Mouse (Mus musculus) hindbrain, embryonic 15.5 days (tissue): ENCODE measurements at regions not wholly inside any gene's neighbourhood (a gene's known extent, or its start where the extent isn't known, plus 50 kb on each side); places are given as distances from the start of the nearest gene placed in this dataset.

ENCODE experiments used
- ATAC-seq: fragments of 200-750 bp; cut with Nextera tagmentation; 2 replicates; pipeline ENCODE4 v1.8.0; 2017; ENCODE audit warnings: low read depth, moderate number of reproducible peaks, moderate TSS enrichment; ENCODE audit not compliant: low FRiP score
- H3K27ac ChIP-seq: fragments of 300-500 bp; sonication (generic); replicated peaks from 2 replicates; pipeline ENCODE4 v1.5.1; 2015; ENCODE audit warnings: mild to moderate bottlenecking, inconsistent platforms
- H3K27me3 ChIP-seq: fragments of 300-500 bp; sonication (generic); 2 replicates; pipeline ENCODE4 v1.6.1; 2015; ENCODE audit warnings: control low read depth, inconsistent platforms
- H3K36me3 ChIP-seq: fragments of 300-500 bp; sonication (generic); 2 replicates; pipeline ENCODE4 v1.6.1; 2015; ENCODE audit warnings: control low read depth, inconsistent platforms
- H3K4me1 ChIP-seq: fragments of 300-500 bp; sonication (generic); replicated peaks from 2 replicates; pipeline ENCODE4 v1.6.1; 2015; ENCODE audit warnings: control low read depth, inconsistent platforms
- H3K4me2 ChIP-seq: fragments of 300-500 bp; sonication (generic); 2 replicates; pipeline ENCODE4 v1.6.1; 2015; ENCODE audit warnings: moderate library complexity, mild to moderate bottlenecking, inconsistent platforms
- H3K4me3 ChIP-seq: fragments of 300-500 bp; sonication (generic); 2 replicates; pipeline ENCODE4 v1.5.1; 2015; ENCODE audit warnings: mild to moderate bottlenecking, inconsistent platforms
- H3K9ac ChIP-seq: fragments of 300-500 bp; sonication (generic); 2 replicates; pipeline ENCODE4 v1.6.1; 2015; ENCODE audit warnings: inconsistent platforms
- H3K9me3 ChIP-seq: fragments of 300-500 bp; sonication (generic); 2 replicates; pipeline ENCODE4 v1.6.1; 2016; ENCODE audit warnings: control low read depth, inconsistent platforms
- WGBS: fragments of 180-500 bp; shearing (Covaris S2); methylation state at CpG from one replicate; pipeline ENCODE4 v1.1.7; 2015; 5-methylcytosine and 5-hydroxymethylcytosine counted together

DNA sequence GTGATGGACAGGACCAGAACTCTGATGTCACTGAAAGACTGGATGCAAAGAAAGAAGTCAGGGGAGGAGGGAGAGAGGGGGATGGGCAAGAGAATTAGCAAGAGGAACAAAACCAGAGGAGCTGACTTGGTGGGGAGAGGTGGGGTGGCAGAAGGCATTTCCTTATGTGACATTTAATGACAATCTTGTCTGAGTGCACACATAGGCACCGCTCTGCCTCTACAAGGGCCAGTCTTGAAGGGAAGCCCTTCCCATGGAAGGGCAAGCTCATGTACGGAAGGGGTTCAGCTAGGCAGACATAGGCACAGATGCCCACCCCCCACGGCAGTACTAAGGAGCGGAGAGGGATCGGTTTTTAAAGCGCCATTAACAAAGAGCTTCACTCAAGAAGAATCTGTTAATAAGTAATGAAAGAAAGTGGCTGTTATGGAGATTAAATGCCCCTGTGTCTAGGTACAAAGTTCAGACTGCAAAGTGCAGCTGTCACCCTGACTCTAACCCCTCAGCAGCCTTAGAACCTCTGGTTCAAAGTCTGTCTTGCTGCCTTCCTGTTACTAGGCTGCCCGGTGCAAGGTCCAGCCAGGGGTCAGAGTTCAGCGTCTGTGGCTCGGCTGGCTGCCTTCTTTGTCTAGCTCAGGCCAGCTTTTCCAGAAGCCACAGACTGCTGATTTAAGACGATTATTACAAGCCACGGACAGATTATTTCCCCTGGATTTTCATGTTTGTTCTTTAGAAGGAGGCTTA is 80.0 kb upstream of the Nrip1 start:
- ATAC-seq: no peak; the same call in 1 of the 2 replicates

DNA sequence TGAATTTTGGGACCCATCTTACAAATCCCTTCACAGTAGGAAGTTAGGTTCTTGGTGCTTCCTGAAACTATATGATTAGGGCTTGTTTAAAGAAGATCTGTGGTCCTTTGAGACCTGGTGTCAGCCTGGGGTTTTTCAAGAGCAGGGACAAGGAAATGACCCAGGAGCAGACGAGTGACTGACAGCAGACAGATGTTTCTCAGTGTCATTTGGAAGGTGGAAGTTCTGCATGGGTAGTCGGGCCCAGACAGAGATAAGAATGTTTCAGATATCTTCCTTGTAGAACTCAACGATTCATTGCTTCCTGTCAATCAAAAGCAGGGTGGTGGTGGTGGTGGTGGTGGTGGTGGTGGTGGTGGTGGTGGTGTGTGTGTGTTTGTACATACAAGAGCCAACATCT is 75.1 kb upstream of the Nrip1 start:
- H3K9me3 ChIP-seq: no peaks in the 10 kb centered on the region
- peaks cover 5% of the 10 kb centered on the region for H3K4me1 ChIP-seq
- no peak for ATAC-seq
- no peak overlapping the region for H3K4me2 ChIP-seq
- H3K27me3 ChIP-seq: no peaks in the 10 kb centered on the region
- 74% methylated on average over 3 of the region's 3 CpGs for WGBS
- H3K9ac ChIP-seq: no peak overlapping the region
- H3K4me3 ChIP-seq: no peak overlapping the region
- no peak overlapping the region for H3K27ac ChIP-seq
- H3K36me3 ChIP-seq: no peaks in the 10 kb centered on the region

More for the DNA sequence above, 80.0 kb upstream of the Nrip1 start:
- H3K9ac ChIP-seq: no peak overlapping the region
- H3K4me1 ChIP-seq: peaks cover 7% of the 10 kb centered on the region
- 11% methylated on average over 11 of the region's 11 CpGs for WGBS
- no peaks in the 10 kb centered on the region for H3K36me3 ChIP-seq
- no peak overlapping the region for H3K27ac ChIP-seq
- no peaks in the 10 kb centered on the region for H3K27me3 ChIP-seq
- no peaks in the 10 kb centered on the region for H3K9me3 ChIP-seq
- H3K4me2 ChIP-seq: no peak overlapping the region
- no peak overlapping the region for H3K4me3 ChIP-seq

DNA sequence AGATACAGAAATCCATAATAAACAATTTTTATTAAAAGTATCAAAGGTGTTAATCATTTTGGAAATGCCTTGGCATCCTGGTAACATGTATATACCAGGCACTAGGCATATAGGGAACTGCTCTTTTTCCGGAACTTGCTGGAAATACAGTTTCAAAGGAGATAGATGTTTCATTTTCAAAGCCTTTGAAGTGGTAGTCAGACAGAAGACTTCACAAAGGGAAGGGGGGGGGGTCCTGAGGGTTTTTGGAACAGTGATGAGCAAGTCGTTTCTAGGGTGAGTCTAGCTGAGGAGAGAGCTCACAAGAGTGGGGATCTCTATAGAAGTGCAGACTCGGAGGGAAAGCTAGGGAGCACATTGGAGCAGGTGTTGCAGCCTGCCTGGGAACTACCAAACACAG is 73.4 kb upstream of the Nrip1 start:
- Histone ChIP-seq H3K36me3 (no peaks in the 10 kb centered on the region), H3K4me3 (no peak overlapping the region), H3K4me1 (no peaks in the 10 kb centered on the region), H3K27ac (no peak overlapping the region), H3K9ac (no peak overlapping the region), H3K4me2 (no peak overlapping the region), H3K9me3 (no peaks in the 10 kb centered on the region), H3K27me3 (no peaks in the 10 kb centered on the region)
- no peak for ATAC-seq
- 51% methylated on average over 3 of the region's 3 CpGs for WGBS

DNA sequence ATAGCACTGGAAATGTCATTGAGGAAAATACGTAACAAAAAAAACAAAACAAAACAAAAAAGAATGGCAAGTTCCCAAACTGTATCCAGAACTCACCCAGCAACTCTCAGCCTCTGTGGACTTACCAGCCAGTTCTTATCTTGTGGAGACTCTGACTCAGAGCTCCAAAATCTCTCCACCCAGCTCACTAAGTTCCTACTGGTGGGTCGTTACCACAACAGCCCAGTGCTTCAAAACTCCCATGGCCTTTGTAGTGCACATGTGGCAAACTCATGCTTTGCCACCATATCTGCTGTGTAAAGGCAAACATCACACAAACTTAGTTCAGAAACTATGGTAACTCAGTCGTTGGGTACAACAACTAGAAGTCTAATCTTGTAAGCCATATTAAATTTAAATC is 71.0 kb upstream of the Nrip1 start:
- no peaks in the 10 kb centered on the region for H3K36me3 ChIP-seq
- H3K4me2 ChIP-seq: no peak overlapping the region
- no peak for ATAC-seq
- no peak overlapping the region for H3K9ac ChIP-seq
- no peaks in the 10 kb centered on the region for H3K4me1 ChIP-seq
- no peak overlapping the region for H3K4me3 ChIP-seq
- no peak overlapping the region for H3K27ac ChIP-seq
- 88% methylated on average over 3 of the region's 3 CpGs for WGBS
- no peaks in the 10 kb centered on the region for H3K9me3 ChIP-seq
- no peaks in the 10 kb centered on the region for H3K27me3 ChIP-seq

GRCm38 (mm10) chr16:76442635-76443034 is 69.0 kb upstream of the Nrip1 start:
- no peak overlapping the region for H3K4me2 ChIP-seq
- H3K9me3 ChIP-seq: no peaks in the 10 kb centered on the region
- H3K4me3 ChIP-seq: no peak overlapping the region
- H3K4me1 ChIP-seq: no peaks in the 10 kb centered on the region
- no peak for ATAC-seq
- no peaks in the 10 kb centered on the region for H3K27me3 ChIP-seq
- H3K36me3 ChIP-seq: no peaks in the 10 kb centered on the region
- no peak overlapping the region for H3K27ac ChIP-seq
- 90% methylated on average over 2 of the region's 2 CpGs for WGBS
- H3K9ac ChIP-seq: no peak overlapping the region

- H3K9me3 ChIP-seq: no peaks in the 10 kb centered on the region
- no peaks in the 10 kb centered on the region for H3K4me1 ChIP-seq
- ATAC-seq: no peak
- H3K4me3 ChIP-seq: no peak overlapping the region
- no peak overlapping the region for H3K27ac ChIP-seq
- no peaks in the 10 kb centered on the region for H3K36me3 ChIP-seq
- WGBS: 57% methylated on average over 5 of the region's 5 CpGs
- no peak overlapping the region for H3K9ac ChIP-seq
- no peaks in the 10 kb centered on the region for H3K27me3 ChIP-seq
- no peak overlapping the region for H3K4me2 ChIP-seq
These were observed 68.3 kb upstream of the Nrip1 start for GRCm38 (mm10) chr16:76441803-76442448.

- no peaks in the 10 kb centered on the region for H3K9me3 ChIP-seq
- WGBS: 87% methylated on average over 3 of the region's 3 CpGs
- H3K4me2 ChIP-seq: no peak overlapping the region
- H3K27me3 ChIP-seq: no peaks in the 10 kb centered on the region
- no peaks in the 10 kb centered on the region for H3K36me3 ChIP-seq
- no peak overlapping the region for H3K27ac ChIP-seq
- ATAC-seq: no peak
- H3K9ac ChIP-seq: no peak overlapping the region
- H3K4me1 ChIP-seq: no peaks in the 10 kb centered on the region
- H3K4me3 ChIP-seq: no peak overlapping the region
These were observed 64.7 kb upstream of the Nrip1 start for GRCm38 (mm10) chr16:76438093-76438883.

- H3K27ac ChIP-seq: no peak overlapping the region
- H3K4me1 ChIP-seq: no peaks in the 10 kb centered on the region
- 90% methylated on average over 6 of the region's 6 CpGs for WGBS
- H3K9ac ChIP-seq: no peak overlapping the region
- no peaks in the 10 kb centered on the region for H3K36me3 ChIP-seq
- H3K27me3 ChIP-seq: no peaks in the 10 kb centered on the region
- ATAC-seq: no peak
- no peak overlapping the region for H3K4me2 ChIP-seq
- H3K9me3 ChIP-seq: no peaks in the 10 kb centered on the region
- no peak overlapping the region for H3K4me3 ChIP-seq
These were observed 62.7 kb upstream of the Nrip1 start for GRCm38 (mm10) chr16:76436290-76436689.

GRCm38 (mm10) chr16:76433076-76433825 is 59.6 kb upstream of the Nrip1 start:
- Histone ChIP-seq H3K36me3 (no peaks in the 10 kb centered on the region), H3K4me1 (no peaks in the 10 kb centered on the region), H3K9ac (no peak overlapping the region), H3K4me2 (no peak overlapping the region; the same call in 1 of the 2 replicates), H3K27me3 (no peaks in the 10 kb centered on the region), H3K27ac (no peak overlapping the region), H3K4me3 (no peak overlapping the region), H3K9me3 (no peaks in the 10 kb centered on the region)
- 78% methylated on average over 24 of the region's 24 CpGs for WGBS
- no peak for ATAC-seq

GRCm38 (mm10) chr16:76432304-76432703 is 58.7 kb upstream of the Nrip1 start:
- Histone ChIP-seq H3K36me3 (no peaks in the 10 kb centered on the region), H3K27ac (no peak overlapping the region), H3K9me3 (no peaks in the 10 kb centered on the region), H3K4me3 (no peak overlapping the region), H3K27me3 (no peaks in the 10 kb centered on the region), H3K4me2 (no peak overlapping the region), H3K4me1 (no peaks in the 10 kb centered on the region), H3K9ac (no peak overlapping the region)
- no peak for ATAC-seq
- 71% methylated on average over 9 of the region's 9 CpGs for WGBS

GRCm38 (mm10) chr16:76429156-76429555 is 55.5 kb upstream of the Nrip1 start:
- H3K4me1 ChIP-seq: no peaks in the 10 kb centered on the region
- no peaks in the 10 kb centered on the region for H3K9me3 ChIP-seq
- 96% methylated on average over 3 of the region's 3 CpGs for WGBS
- H3K9ac ChIP-seq: no peak overlapping the region
- H3K4me2 ChIP-seq: no peak overlapping the region
- H3K36me3 ChIP-seq: no peaks in the 10 kb centered on the region
- H3K27me3 ChIP-seq: no peaks in the 10 kb centered on the region
- H3K4me3 ChIP-seq: no peak overlapping the region
- ATAC-seq: no peak
- no peak overlapping the region for H3K27ac ChIP-seq

- Histone ChIP-seq H3K4me3 (no peak overlapping the region), H3K4me1 (no peaks in the 10 kb centered on the region), H3K27me3 (no peaks in the 10 kb centered on the region), H3K36me3 (no peaks in the 10 kb centered on the region), H3K9me3 (no peaks in the 10 kb centered on the region), H3K9ac (no peak overlapping the region), H3K27ac (no peak overlapping the region), H3K4me2 (no peak overlapping the region)
- WGBS: 84% methylated on average over 14 of the region's 14 CpGs
- ATAC-seq: no peak
These were observed 50.3 kb upstream of the Nrip1 start for GRCm38 (mm10) chr16:76423964-76424363.
